Mouse (Mus musculus) T-cell, adult 2 months (primary cell): ENCODE results near the gene Prdx5.

Source experiments
- DNase-seq: peaks from one replicate; pipeline ENCODE4 v3.0.0; 2022; ENCODE audit warnings: low spot score

The Prdx5 gene

GRCm38 (mm10) chr19:6909507-6910289 is at the start of gene Prdx5, which contains the start of gene Trmt112:
Gene Prdx5 (minus strand): TSS chr19:6910106.
Gene Trmt112 (plus strand): TSS chr19:6909698.
- peak; percentile 90 for DNase-seq

GRCm38 (mm10) chr19:6956461-6956860 is 46.6 kb upstream of the Prdx5 start:
- no peak for DNase-seq

GRCm38 (mm10) chr19:6955424-6955823 is 45.5 kb upstream of the Prdx5 start:
- no peak for DNase-seq

- DNase-seq, result no peak
Measured at GRCm38 (mm10) chr19:6954046-6954445, 44.1 kb upstream of the Prdx5 start.

DNA sequence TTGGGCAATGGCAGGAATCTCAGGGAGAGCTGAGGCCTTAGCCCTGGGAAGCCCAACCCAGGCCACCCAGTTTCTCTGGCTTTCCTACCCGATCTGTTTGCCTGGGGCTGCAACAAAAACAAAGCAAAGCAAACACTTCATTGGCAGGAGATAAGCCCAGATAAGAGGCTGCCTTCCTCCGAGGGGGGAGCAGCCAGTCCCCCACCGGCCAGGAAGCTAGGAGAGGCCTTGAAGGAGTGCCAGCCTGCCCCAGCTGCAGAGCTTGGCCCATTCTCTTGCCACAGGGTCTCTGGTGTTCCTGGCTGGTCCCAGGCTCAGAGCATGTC is 42.8 kb upstream of the Prdx5 start:
- DNase-seq, result no peak

GRCm38 (mm10) chr19:6951994-6952711 is 42.2 kb upstream of the Prdx5 start:
- DNase-seq, result peak; percentile 34

DNA sequence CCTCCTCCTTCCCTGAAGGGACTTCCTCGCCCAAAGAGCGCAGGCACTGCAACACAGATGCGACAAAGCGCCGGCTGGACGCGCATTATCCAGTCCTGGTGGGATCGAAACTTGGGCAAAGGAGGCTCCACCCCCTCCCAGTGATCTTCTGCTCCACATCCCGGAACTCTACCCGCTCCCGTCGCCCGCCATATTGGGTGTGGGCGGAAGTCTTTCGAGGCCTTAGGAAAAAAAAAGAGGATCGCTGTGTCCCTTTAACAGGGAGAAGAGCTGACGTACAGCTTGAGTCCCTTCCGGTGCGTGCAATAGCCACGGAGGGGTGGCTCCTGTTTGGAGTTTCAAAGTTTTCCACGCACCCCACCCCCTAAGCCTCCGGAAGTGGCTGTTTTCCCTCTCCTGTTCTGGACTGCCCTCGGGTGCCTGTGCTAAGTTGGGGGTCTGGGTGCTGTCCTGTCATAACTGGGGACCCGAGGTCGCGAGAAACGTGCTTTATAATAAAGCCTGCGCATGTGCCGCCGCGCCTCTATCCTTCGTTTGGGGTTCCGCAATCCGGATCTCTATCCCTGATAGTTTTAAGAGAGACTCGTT is 41.6 kb upstream of the Prdx5 start:
- peak; percentile 62 for DNase-seq

DNA sequence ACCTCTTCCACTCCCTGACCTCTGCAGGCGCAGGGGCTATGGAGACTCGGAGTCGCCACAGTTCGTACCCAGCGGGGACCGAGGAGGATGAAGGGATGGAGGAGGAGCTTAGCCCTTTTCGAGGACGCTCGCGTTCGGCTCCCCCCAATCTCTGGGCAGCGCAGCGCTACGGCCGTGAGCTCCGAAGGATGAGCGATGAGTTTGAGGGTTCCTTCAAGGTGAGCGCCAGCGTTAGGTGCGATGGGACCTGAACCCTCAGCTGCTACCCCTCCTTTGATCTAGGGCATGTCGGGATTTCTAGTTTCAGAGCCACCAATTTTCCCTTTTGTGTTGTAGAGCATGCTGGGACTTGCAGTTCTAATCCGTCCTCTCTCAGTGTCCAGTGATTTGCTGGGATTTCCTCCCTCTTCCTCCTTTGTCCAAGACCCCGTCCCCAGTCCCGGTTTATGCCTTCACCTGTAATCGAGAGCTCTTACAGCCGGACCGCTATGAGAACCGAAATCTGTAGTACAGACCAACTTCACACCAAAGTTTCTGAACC is 40.8 kb upstream of the Prdx5 start:
- peak; percentile 37 for DNase-seq

GRCm38 (mm10) chr19:6949951-6950350 is 40.0 kb upstream of the Prdx5 start:
- DNase-seq, result no peak

- DNase-seq, result no peak
Measured at GRCm38 (mm10) chr19:6949532-6949931, 39.6 kb upstream of the Prdx5 start.

GRCm38 (mm10) chr19:6948186-6948585 is 38.3 kb upstream of the Prdx5 start:
- no peak for DNase-seq

GRCm38 (mm10) chr19:6947742-6948141 is 37.8 kb upstream of the Prdx5 start:
- no peak for DNase-seq

- no peak for DNase-seq
Measured at GRCm38 (mm10) chr19:6943709-6944108, 33.8 kb upstream of the Prdx5 start.

- no peak for DNase-seq
Measured at GRCm38 (mm10) chr19:6942764-6943163, 32.9 kb upstream of the Prdx5 start.

GRCm38 (mm10) chr19:6942249-6942691 is 32.4 kb upstream of the Prdx5 start, which contains the start of gene Gpr137:
Gene Gpr137 (minus strand): TSS chr19:6942480.
- peak; percentile 87 for DNase-seq

GRCm38 (mm10) chr19:6941372-6942248 is 31.7 kb upstream of the Prdx5 start, which contains the start of gene Bad:
Gene Bad (plus strand): TSS chr19:6941861.
- peak; percentile 90 for DNase-seq

DNA sequence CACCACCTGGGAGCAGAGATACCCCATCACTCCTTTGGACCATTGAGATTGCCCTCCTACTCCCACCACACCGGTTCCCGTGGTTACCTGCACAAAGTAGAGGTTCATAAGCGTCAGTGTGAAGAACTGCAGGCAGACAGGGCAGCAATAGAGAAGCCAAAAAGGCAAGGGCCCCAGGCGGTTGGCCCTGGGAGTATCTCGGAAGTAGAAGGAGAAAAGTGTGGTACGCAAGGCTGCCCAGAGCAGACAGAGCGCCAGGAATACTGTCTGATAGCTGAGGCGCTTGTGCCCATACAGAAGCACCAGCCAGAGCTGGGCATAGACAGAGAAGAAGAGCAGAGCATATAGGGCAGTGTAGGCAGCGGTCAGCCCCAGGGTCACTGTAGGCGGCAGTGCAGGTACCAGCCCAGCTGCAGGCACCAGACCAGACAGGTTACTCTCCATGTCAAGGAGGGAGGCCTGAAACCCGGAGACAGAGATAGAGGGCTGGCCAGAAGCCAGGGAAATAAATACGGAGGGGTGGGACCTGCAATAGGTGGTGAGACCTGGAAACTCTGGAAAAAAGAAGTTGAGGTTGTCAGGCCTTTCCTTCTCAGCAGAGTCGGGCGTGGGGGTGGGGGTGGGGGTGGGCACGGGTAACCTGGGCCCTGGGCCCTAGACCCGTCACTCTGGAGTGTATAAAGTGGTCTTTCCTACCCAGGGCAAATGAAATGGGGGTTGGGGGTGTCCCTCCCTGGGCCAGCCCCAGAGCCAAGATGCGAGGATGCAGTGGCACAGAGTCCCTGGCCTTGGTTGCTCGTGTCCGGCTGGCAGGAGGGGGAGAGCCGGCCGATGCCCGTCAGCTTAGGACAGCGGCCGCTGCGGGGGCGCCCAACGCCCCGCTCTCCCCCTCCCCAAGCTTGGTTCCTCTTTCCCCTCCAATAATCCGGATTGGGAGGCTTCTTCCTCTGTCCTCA is 30.8 kb upstream of the Prdx5 start:
- DNase-seq, result no peak

- DNase-seq, result no peak
Measured at GRCm38 (mm10) chr19:6939106-6940002, 29.4 kb upstream of the Prdx5 start.
